Mouse (Mus musculus) forebrain, postnatal 0 days (tissue): ENCODE data around the gene Ppp2r5d. TPM values are rescaled to one million over a fixed set of nuclear protein-coding genes. Genes with fewer than 3 reads are reported as not detected.

Source experiments
- ATAC-seq: fragments of 200-750 bp; cut with Nextera tagmentation; 2 replicates; pipeline ENCODE4 v1.8.0; 2017; ENCODE audit warnings: mild to moderate bottlenecking, moderate library complexity
- DNase-seq: peaks from one replicate; pipeline ENCODE4 v3.0.0-alpha.2; 2015
- H3K27ac ChIP-seq: fragments of 300-500 bp; sonication (generic); 2 replicates; pipeline ENCODE4 v1.5.1; 2014; ENCODE audit warnings: low read depth, mild to moderate bottlenecking, antibody characterized with exemption, low read length, moderate library complexity, mixed read lengths
- H3K27me3 ChIP-seq: fragments of 300-500 bp; sonication (generic); 2 replicates; pipeline ENCODE4 v1.6.1; 2014; ENCODE audit warnings: mild to moderate bottlenecking, low read length, mixed read lengths; ENCODE audit not compliant: insufficient read depth
- H3K36me3 ChIP-seq: fragments of 300-500 bp; sonication (generic); 2 replicates; pipeline ENCODE4 v1.6.1; 2014; ENCODE audit warnings: mild to moderate bottlenecking, moderate library complexity; ENCODE audit not compliant: insufficient read depth
- H3K4me1 ChIP-seq: fragments of 300-500 bp; sonication (generic); 2 replicates; pipeline ENCODE4 v1.6.1; 2014; ENCODE audit warnings: antibody characterized with exemption; ENCODE audit not compliant: insufficient read depth
- H3K4me2 ChIP-seq: fragments of 300-500 bp; sonication (generic); 2 replicates; pipeline ENCODE4 v1.6.1; 2014; ENCODE audit warnings: low read depth, mild to moderate bottlenecking, moderate library complexity
- H3K4me3 ChIP-seq: fragments of 300-500 bp; sonication (generic); 2 replicates; pipeline ENCODE4 v1.5.1; 2014; ENCODE audit warnings: low read depth, low read length, mixed read lengths
- H3K9ac ChIP-seq: fragments of 300-500 bp; sonication (generic); 2 replicates; pipeline ENCODE4 v1.6.1; 2014; ENCODE audit warnings: mild to moderate bottlenecking
- H3K9me3 ChIP-seq: fragments of 300-500 bp; sonication (generic); 2 replicates; pipeline ENCODE4 v1.6.1; 2016; ENCODE audit warnings: low read length
- CTCF ChIP-seq: sonication (generic); IDR thresholded peaks from 2 replicates; pipeline ENCODE4 v1.5.1; 2016; ENCODE audit warnings: antibody characterized with exemption, control low read depth, low read depth
- WGBS: fragments of 180-500 bp; shearing (Covaris S2); extraction: QIAGEN DNeasy Blood & Tissue Kit; methylation state at CpG from one replicate; pipeline ENCODE4 v1.1.7; 2014; 5-methylcytosine and 5-hydroxymethylcytosine counted together
- polyA plus RNA-seq: library from polyadenylated mRNA; unstranded; fragments of >200 nt; fragmentation: Nextera tagmentation; extraction: Ambion mirVana; gene quantifications from 2 replicates; pipeline ENCODE4 v1.2.1, GENCODE M21; 2015
- total RNA-seq: library from RNA; depleted of rRNA; stranded (reverse); fragments of >200 nt; gene quantifications from 2 replicates; pipeline ENCODE4 v1.2.3, GENCODE M21; 2014

The Ppp2r5d gene
- total and polyA plus RNA-seq, 2 experiments from 2014 or later, result 93.5 to 103 TPM

GRCm38 (mm10) chr17:46650232-46651031 lies 54.5 kb downstream of the Ppp2r5d start, which contains the start of gene Cul7:
Gene Cul7 (plus strand): TSS chr17:46650337.
- Histone ChIP-seq H3K36me3 (peaks cover 21% of the 10 kb centered on the region), H3K27ac (peak within 1 kb of the TSS; percentile 92), H3K4me2 (peak within 1 kb of the TSS; percentile 88), H3K4me1 (peaks cover 26% of the 10 kb centered on the region), H3K9ac (peak within 1 kb of the TSS; percentile 95), H3K9me3 (no peaks in the 10 kb centered on the region), H3K4me3 (peak within 1 kb of the TSS; percentile 64), H3K27me3 (no peaks in the 10 kb centered on the region)
- no peak for TF ChIP-seq CTCF
- ATAC-seq (peak; percentile 96), DNase-seq (peak; percentile 95)
- WGBS, result 3% methylated on average over 58 of the region's 58 CpGs

- 33% methylated on average over 15 of the region's 15 CpGs for WGBS
- H3K9me3 ChIP-seq, result no peaks in the 10 kb centered on the region
- H3K27ac ChIP-seq, result peak overlapping the region; percentile 92
- no peak for TF ChIP-seq CTCF
- peak overlapping the region; percentile 95 for H3K9ac ChIP-seq
- H3K4me3 ChIP-seq, result peak overlapping the region; percentile 64
- peaks cover 20% of the 10 kb centered on the region for H3K36me3 ChIP-seq
- peak overlapping the region; percentile 88 for H3K4me2 ChIP-seq
- peaks cover 26% of the 10 kb centered on the region for H3K4me1 ChIP-seq
- H3K27me3 ChIP-seq, result no peaks in the 10 kb centered on the region
- no peak for ATAC-seq
- DNase-seq, result no peak
Measured at GRCm38 (mm10) chr17:46649811-46650210, 55.1 kb downstream of the Ppp2r5d start.

- DNase-seq (no peak), ATAC-seq (no peak)
- TF ChIP-seq CTCF, result no peak
- Histone ChIP-seq H3K4me2 (no peak overlapping the region), H3K27ac (no peak overlapping the region), H3K9me3 (no peaks in the 10 kb centered on the region), H3K36me3 (peaks cover 13% of the 10 kb centered on the region), H3K4me3 (no peak overlapping the region), H3K4me1 (peaks cover 29% of the 10 kb centered on the region), H3K9ac (no peak overlapping the region), H3K27me3 (no peaks in the 10 kb centered on the region)
- WGBS, result 91% methylated on average over 9 of the region's 9 CpGs
Measured at GRCm38 (mm10) chr17:46648436-46648835, 56.5 kb downstream of the Ppp2r5d start.

GRCm38 (mm10) chr17:46647279-46647678 lies 57.6 kb downstream of the Ppp2r5d start:
- H3K27ac ChIP-seq, result no peak overlapping the region
- no peak for DNase-seq
- no peak overlapping the region for H3K4me3 ChIP-seq
- no peaks in the 10 kb centered on the region for H3K9me3 ChIP-seq
- H3K4me2 ChIP-seq, result no peak overlapping the region
- 91% methylated on average over 7 of the region's 7 CpGs for WGBS
- TF ChIP-seq CTCF, result no peak
- peaks cover 6% of the 10 kb centered on the region for H3K36me3 ChIP-seq
- no peaks in the 10 kb centered on the region for H3K27me3 ChIP-seq
- ATAC-seq, result no peak
- 0 out of 2 replicates have a peak overlapping the region, but pooled peaks have one; percentile 83 for H3K9ac ChIP-seq
- peaks cover 29% of the 10 kb centered on the region for H3K4me1 ChIP-seq

GRCm38 (mm10) chr17:46646322-46646662 lies 58.6 kb downstream of the Ppp2r5d start:
- H3K4me2 ChIP-seq, result peak overlapping the region; percentile 94
- H3K4me3 ChIP-seq, result peak overlapping the region; percentile 75
- ATAC-seq, result peak; percentile 21; the same call in 1 of the 2 replicates
- H3K9ac ChIP-seq, result peak overlapping the region; percentile 83
- peaks cover 14% of the 10 kb centered on the region for H3K36me3 ChIP-seq
- no peak for TF ChIP-seq CTCF
- no peaks in the 10 kb centered on the region for H3K27me3 ChIP-seq
- H3K4me1 ChIP-seq, result peaks cover 20% of the 10 kb centered on the region
- no peak for DNase-seq
- 0% methylated on average over 19 of the region's 19 CpGs for WGBS
- peak overlapping the region; percentile 88 for H3K27ac ChIP-seq
- H3K9me3 ChIP-seq, result no peaks in the 10 kb centered on the region

GRCm38 (mm10) chr17:46645561-46646321 lies 59.2 kb downstream of the Ppp2r5d start, which contains the start of the genes Klc4 and Mrpl2:
Gene Klc4 (minus strand): TSS chr17:46646022.
Gene Mrpl2 (plus strand): TSS chr17:46646229.
- H3K4me2 ChIP-seq, result peak within 1 kb of the TSS; percentile 94
- peaks cover 15% of the 10 kb centered on the region for H3K4me1 ChIP-seq
- H3K9ac ChIP-seq, result peak within 1 kb of the TSS; percentile 83
- peak; percentile 76 for ATAC-seq
- 3% methylated on average over 53 of the region's 53 CpGs for WGBS
- peaks cover 19% of the 10 kb centered on the region for H3K36me3 ChIP-seq
- DNase-seq, result peak; percentile 99
- no peaks in the 10 kb centered on the region for H3K9me3 ChIP-seq
- peak; percentile 14; the same call in 1 of the 2 replicates for TF ChIP-seq CTCF
- H3K27me3 ChIP-seq, result no peaks in the 10 kb centered on the region
- peak within 1 kb of the TSS; percentile 75 for H3K4me3 ChIP-seq
- H3K27ac ChIP-seq, result peak within 1 kb of the TSS; percentile 88
